Mouse (Mus musculus) hindbrain, embryonic 13.5 days (tissue): ENCODE data around the gene Miga1. TPM values are rescaled to one million over a fixed set of nuclear protein-coding genes. Genes with fewer than 3 reads are reported as not detected.

Experiments
- ATAC-seq: fragments of 200-750 bp; cut with Nextera tagmentation; 2 replicates; pipeline ENCODE4 v1.8.0; 2017; ENCODE audit warnings: moderate TSS enrichment; ENCODE audit not compliant: low FRiP score
- H3K27ac ChIP-seq: fragments of 300-500 bp; sonication (generic); 2 replicates; pipeline ENCODE4 v1.5.1; 2015; ENCODE audit warnings: inconsistent platforms, mild to moderate bottlenecking, moderate library complexity
- H3K27me3 ChIP-seq: fragments of 300-500 bp; sonication (generic); 2 replicates; pipeline ENCODE4 v1.6.1; 2015; ENCODE audit warnings: mild to moderate bottlenecking, inconsistent platforms
- H3K36me3 ChIP-seq: fragments of 300-500 bp; sonication (generic); 2 replicates; pipeline ENCODE4 v1.6.1; 2015; ENCODE audit warnings: mild to moderate bottlenecking, inconsistent platforms
- H3K4me1 ChIP-seq: fragments of 300-500 bp; sonication (generic); replicated peaks from 2 replicates; pipeline ENCODE4 v1.6.1; 2015; ENCODE audit warnings: inconsistent platforms
- H3K4me2 ChIP-seq: fragments of 300-500 bp; sonication (generic); 2 replicates; pipeline ENCODE4 v1.6.1; 2015; ENCODE audit warnings: inconsistent platforms, mild to moderate bottlenecking, moderate library complexity
- H3K4me3 ChIP-seq: fragments of 300-500 bp; sonication (generic); 2 replicates; pipeline ENCODE4 v1.5.1; 2015; ENCODE audit warnings: mild to moderate bottlenecking, inconsistent platforms
- H3K9ac ChIP-seq: fragments of 300-500 bp; sonication (generic); 2 replicates; pipeline ENCODE4 v1.6.1; 2015; ENCODE audit warnings: mild to moderate bottlenecking, inconsistent platforms
- H3K9me3 ChIP-seq: fragments of 300-500 bp; sonication (generic); 2 replicates; pipeline ENCODE4 v1.6.1; 2016; ENCODE audit warnings: inconsistent platforms
- WGBS: fragments of 180-500 bp; shearing (Covaris S2); methylation state at CpG from one replicate; pipeline ENCODE4 v1.1.7; 2015; 5-methylcytosine and 5-hydroxymethylcytosine counted together
- polyA plus RNA-seq: library from polyadenylated mRNA; unstranded; fragments of >200 nt; fragmentation: Nextera tagmentation; extraction: Ambion mirVana; gene quantifications from 2 replicates; pipeline ENCODE4 v1.2.1, GENCODE M21; 2015

The Miga1 gene
- 18.9 and 19.8 TPM in 2 replicates for polyA plus RNA-seq

DNA sequence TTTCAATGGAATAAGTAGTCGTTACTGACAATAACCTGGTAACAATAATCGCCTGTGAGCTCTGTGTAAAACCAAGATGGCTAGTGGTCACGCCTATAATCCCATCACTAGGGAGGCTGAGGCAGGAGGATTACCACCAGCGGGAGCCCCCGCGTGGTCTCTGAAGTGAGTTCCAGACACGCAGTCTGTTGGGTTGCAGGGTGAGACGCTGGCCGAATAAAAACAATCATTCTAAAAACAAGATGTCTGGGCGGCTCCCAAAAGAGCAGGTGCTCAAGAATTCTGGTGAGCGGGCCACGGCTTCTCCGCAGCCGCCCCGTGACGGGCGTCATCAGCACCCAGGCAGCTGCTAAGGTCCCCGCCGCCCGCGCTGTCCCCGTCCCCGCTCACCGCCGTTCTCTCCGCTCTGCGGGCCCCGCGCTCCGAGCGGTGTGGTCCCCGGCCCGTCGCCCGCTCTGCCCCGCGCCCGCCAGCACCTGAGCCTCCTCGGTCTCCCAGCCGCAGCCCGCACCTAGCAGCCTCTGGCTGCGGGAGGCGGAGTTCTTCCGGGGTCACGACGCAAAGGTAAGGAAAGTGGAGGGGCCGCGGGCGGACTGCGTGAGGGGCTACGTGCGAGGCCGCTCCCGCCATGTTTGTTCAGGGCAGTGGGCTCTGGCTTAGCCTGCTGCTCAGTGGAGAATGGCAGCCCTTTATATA lies at the start of gene Miga1:
Miga1 (minus strand) TSS at position 546 of the 696 bp plus-strand sequence.
- H3K36me3 ChIP-seq: peaks cover 28% of the 10 kb centered on the region
- H3K4me3 ChIP-seq: peak within 1 kb of the TSS; percentile 78
- 3% methylated on average over 54 of the region's 54 CpGs for WGBS
- H3K27ac ChIP-seq: peak within 1 kb of the TSS; percentile 80
- H3K27me3 ChIP-seq: no peaks in the 10 kb centered on the region
- peak; percentile 94 for ATAC-seq
- peaks cover 10% of the 10 kb centered on the region; the same call in 1 of the 2 replicates for H3K4me1 ChIP-seq
- peak within 1 kb of the TSS; percentile 61 for H3K4me2 ChIP-seq
- peak within 1 kb of the TSS; percentile 79 for H3K9ac ChIP-seq
- H3K9me3 ChIP-seq: no peaks in the 10 kb centered on the region

DNA sequence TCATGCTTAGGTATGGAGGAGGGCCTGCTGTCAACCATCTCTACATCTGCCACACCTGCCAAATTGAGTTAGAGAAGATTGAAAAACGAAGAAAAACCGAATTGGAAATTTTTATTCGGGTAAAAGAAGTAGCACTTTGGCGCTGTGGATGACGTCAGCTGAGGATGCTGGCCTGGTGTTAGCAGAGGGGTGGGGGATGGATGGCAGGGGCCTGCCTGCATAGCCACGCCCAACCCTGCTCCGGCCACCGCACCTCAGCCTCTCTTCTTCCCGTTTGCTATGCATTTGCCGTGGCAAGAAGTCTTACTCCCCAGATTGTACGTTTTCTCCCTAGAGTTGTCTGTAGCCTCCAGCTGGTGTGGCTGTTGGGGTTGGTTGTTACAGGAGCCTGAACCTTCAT lies 43.9 kb upstream of the Miga1 start:
- Histone ChIP-seq H3K27me3 (no peaks in the 10 kb centered on the region), H3K9me3 (no peaks in the 10 kb centered on the region), H3K4me2 (no peak overlapping the region), H3K36me3 (peaks cover 74% of the 10 kb centered on the region), H3K4me1 (no peaks in the 10 kb centered on the region), H3K9ac (no peak overlapping the region), H3K4me3 (no peak overlapping the region), H3K27ac (no peak overlapping the region)
- WGBS: 70% methylated on average over 11 of the region's 11 CpGs
- no peak for ATAC-seq

DNA sequence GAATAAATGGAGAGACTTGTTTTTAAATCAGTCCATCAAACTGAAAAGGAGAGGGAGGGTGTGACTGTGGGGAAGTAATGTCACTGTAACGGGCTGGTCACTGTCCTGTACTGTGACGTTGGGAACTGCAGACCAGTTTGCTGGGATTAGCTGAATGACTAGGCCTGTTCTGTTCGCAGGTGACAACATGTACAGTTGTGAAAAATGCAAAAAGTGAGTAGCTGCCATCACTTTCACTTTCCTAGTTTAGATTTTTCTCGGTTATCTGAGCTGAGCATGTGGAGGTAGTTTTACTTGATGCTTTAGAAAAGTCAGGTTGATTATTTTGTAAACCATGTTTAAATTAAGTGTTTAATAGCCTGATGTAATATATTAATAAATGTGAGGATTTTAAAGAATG lies 35.9 kb upstream of the Miga1 start:
- H3K36me3 ChIP-seq: peaks cover 85% of the 10 kb centered on the region

DNA sequence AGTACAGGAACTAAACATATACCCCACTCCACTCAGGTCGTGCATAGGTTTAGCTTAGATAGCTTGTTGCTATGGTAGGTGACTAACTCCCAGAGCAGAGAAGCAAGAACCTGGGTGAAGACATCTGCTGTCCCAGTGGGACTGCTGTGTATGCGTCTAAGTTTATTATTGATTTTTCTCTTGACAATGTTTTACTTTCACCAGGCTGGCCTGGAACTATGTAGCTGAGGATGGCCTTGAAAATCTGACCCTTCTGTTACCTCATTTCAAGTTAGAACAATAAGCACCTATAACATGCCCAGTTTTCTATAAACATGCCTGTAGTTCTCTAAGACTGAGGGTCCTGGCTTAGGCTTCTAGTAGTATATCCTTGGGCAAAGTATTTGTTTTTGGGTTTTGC lies 24.0 kb upstream of the Miga1 start:
- no peak overlapping the region for H3K4me2 ChIP-seq
- peaks cover 92% of the 10 kb centered on the region for H3K36me3 ChIP-seq
- H3K27me3 ChIP-seq: no peaks in the 10 kb centered on the region
- H3K9me3 ChIP-seq: no peaks in the 10 kb centered on the region
- no peak for ATAC-seq
- H3K4me3 ChIP-seq: no peak overlapping the region
- H3K4me1 ChIP-seq: no peaks in the 10 kb centered on the region
- WGBS: 86% methylated on average over 2 of the region's 2 CpGs
- no peak overlapping the region for H3K9ac ChIP-seq
- H3K27ac ChIP-seq: no peak overlapping the region

More for the DNA sequence above, 35.9 kb upstream of the Miga1 start:
- H3K4me3 ChIP-seq: no peak overlapping the region
- no peaks in the 10 kb centered on the region for H3K27me3 ChIP-seq
- H3K9me3 ChIP-seq: no peaks in the 10 kb centered on the region
- 93% methylated on average over 4 of the region's 4 CpGs for WGBS
- H3K4me2 ChIP-seq: no peak overlapping the region
- H3K4me1 ChIP-seq: no peaks in the 10 kb centered on the region
- no peak overlapping the region for H3K27ac ChIP-seq
- ATAC-seq: no peak
- H3K9ac ChIP-seq: no peak overlapping the region

DNA sequence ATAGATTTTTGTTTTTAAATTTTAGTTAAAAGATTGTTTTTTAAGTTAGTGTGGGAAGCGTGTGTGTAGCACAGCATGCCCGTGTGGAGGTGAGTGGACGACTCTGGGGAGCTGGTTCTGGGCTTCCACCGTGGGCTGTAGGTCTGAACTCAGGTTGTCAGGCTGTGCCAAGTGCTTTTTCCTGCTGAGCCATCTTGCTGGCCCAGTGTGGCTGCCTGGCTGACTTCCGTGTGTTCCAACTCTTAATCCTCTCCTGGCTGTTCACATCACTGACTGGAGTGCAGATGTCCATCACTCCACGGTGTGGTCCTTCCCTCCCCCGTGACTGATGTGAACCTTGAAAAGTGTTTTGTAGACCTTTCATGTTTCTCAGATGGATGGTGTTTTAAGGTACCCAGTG lies 18.9 kb upstream of the Miga1 start:
- H3K27me3 ChIP-seq: no peaks in the 10 kb centered on the region
- no peak overlapping the region for H3K4me2 ChIP-seq
- no peak overlapping the region for H3K27ac ChIP-seq
- WGBS: 96% methylated on average over 7 of the region's 7 CpGs
- no peak overlapping the region for H3K4me3 ChIP-seq
- H3K4me1 ChIP-seq: peaks cover 14% of the 10 kb centered on the region
- no peak overlapping the region for H3K9ac ChIP-seq
- H3K36me3 ChIP-seq: peaks cover 48% of the 10 kb centered on the region
- no peaks in the 10 kb centered on the region for H3K9me3 ChIP-seq
- no peak for ATAC-seq

DNA sequence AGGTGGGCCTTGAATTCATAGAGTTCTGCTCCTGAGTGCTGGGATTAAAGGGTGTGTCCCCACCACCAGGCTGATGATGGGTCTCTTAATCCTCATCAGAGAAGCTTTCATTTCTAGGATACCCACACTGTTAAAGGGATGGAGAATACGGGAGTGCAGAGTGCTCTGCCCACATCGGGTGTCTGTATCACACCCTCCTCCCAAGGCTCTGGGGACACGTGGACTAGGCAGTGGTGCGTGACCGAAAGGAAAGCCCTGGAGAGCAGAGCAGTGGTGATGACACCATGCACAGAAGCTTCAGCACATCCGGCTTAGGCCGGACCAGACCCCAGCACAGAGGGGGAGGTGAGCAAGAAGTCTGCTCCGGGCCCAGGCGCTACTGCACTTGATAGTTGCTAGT lies 16.5 kb upstream of the Miga1 start:
- Histone ChIP-seq H3K4me3 (no peak overlapping the region), H3K27ac (no peak overlapping the region), H3K4me2 (no peak overlapping the region), H3K27me3 (no peaks in the 10 kb centered on the region), H3K9me3 (no peaks in the 10 kb centered on the region), H3K36me3 (peaks cover 25% of the 10 kb centered on the region), H3K9ac (no peak overlapping the region), H3K4me1 (peaks cover 26% of the 10 kb centered on the region)
- WGBS: 80% methylated on average over 9 of the region's 9 CpGs
- no peak for ATAC-seq

DNA sequence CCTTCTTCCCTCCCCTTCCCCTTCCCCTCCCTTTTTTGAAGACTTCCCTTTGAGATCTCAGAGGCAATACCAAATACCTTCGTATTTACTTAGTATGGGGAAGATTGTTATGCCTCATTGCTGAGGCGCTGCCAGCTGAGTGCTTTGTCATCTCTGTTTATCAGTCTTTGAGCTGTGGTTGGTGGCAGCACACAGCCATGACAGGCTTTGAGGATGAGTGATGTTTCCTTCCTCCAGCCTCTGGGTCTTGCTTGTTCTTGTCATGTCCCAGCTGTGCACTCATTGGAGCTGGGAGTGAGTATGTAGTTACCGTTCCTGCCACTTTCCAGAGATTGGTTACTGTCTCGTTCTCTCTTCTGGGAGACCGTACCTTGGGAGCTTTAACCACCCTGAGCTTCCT lies 15.2 kb upstream of the Miga1 start:
- Histone ChIP-seq H3K9ac (no peak overlapping the region), H3K27ac (no peak overlapping the region; the same call in 1 of the 2 replicates), H3K36me3 (peaks cover 13% of the 10 kb centered on the region; the same call in 1 of the 2 replicates), H3K4me3 (no peak overlapping the region), H3K9me3 (no peaks in the 10 kb centered on the region), H3K27me3 (no peaks in the 10 kb centered on the region), H3K4me2 (no peak overlapping the region), H3K4me1 (peaks cover 38% of the 10 kb centered on the region)
- WGBS: 59% methylated on average over 5 of the region's 5 CpGs
- 0 out of 2 replicates have a peak, but pooled peaks have one; percentile 43 for ATAC-seq

DNA sequence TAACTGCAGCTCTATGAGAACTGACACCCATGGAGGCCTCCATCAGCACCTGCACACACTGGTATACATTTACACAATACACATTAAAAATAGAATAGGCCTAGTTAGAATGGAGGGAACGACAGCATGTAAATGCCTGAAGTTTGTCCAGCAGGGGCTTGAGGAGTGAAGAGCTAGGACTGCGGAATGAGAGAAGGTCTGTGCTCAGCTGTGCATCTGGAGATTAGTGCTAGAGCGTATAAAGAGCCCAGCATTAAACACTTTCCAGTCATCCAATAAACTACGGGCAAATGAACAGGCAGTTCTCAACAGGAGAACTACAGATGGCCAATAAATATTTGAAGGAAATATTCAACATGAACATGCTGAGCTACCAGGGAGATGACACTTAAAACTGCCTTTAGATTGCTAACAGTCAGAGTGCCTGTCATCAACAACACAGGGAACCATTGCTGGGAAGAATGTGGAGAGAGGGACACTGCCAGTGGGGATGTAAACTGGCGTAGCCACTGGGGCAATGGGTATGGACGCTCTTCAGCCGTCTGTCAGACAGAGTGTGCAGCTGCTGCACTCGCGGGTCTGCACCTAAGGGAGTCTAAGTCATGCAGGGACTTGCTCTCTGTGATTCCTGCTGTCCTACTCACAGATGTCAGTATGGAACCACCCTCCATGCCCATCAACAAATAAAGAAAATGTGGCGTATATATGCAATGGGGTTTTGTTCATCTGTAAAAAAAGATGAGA lies 13.4 kb upstream of the Miga1 start:
- H3K9ac ChIP-seq: peak overlapping the region; percentile 29; the same call in 1 of the 2 replicates
- no peaks in the 10 kb centered on the region for H3K27me3 ChIP-seq
- peak overlapping the region; percentile 41; the same call in 1 of the 2 replicates for H3K27ac ChIP-seq
- WGBS: 69% methylated on average over 10 of the region's 10 CpGs
- no peaks in the 10 kb centered on the region for H3K36me3 ChIP-seq
- H3K9me3 ChIP-seq: no peaks in the 10 kb centered on the region
- no peak overlapping the region for H3K4me3 ChIP-seq
- no peak overlapping the region for H3K4me2 ChIP-seq
- ATAC-seq: peak; percentile 43; the same call in 1 of the 2 replicates
- H3K4me1 ChIP-seq: peaks cover 50% of the 10 kb centered on the region

DNA sequence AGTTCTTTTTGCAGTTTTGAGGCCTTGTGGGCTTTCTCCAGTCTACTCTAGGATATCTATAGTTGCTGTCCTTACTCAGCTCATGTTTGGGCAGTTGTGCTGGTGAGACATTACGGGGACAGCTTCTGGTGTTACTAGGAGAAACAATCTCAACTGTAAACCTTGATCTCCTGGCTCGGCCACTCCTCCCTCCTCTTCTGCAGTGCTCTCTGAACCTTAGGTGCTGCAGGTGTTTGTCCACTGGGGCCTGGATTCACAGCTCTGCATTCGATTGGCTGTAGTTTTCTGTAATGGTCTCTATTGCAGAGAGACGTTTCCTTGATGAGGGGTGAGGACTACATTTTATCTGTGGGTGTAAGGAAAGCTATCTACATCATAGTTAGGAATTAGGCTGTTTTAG lies 12.1 kb upstream of the Miga1 start:
- H3K9me3 ChIP-seq: no peaks in the 10 kb centered on the region
- H3K27me3 ChIP-seq: no peaks in the 10 kb centered on the region
- 88% methylated on average over 4 of the region's 4 CpGs for WGBS
- H3K4me2 ChIP-seq: no peak overlapping the region
- no peaks in the 10 kb centered on the region for H3K36me3 ChIP-seq
- H3K4me1 ChIP-seq: peaks cover 62% of the 10 kb centered on the region
- H3K27ac ChIP-seq: no peak overlapping the region
- H3K4me3 ChIP-seq: no peak overlapping the region
- H3K9ac ChIP-seq: no peak overlapping the region
- no peak for ATAC-seq

DNA sequence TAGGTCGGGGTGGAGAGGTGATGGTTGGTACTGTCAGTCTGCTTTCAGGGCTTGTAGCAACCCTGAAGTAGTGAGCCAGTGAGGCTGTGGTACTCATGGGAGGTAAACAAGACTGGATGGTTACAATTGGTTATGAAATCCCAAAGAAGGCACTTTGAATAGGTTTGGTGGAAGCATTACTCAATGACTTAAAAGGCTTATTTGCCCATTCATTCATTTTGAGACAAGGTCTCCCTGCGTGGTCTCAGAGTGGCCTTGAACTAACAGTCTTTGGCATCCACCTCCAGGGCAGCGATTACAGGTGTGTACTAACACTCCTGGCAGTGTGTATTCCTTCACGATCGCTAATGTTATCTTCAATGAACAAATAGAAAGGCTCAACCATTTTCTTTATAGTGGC lies 10.8 kb upstream of the Miga1 start:
- ATAC-seq: no peak
- H3K9ac ChIP-seq: no peak overlapping the region
- WGBS: 93% methylated on average over 5 of the region's 5 CpGs
- no peak overlapping the region for H3K4me3 ChIP-seq
- H3K4me1 ChIP-seq: peaks cover 58% of the 10 kb centered on the region
- H3K27ac ChIP-seq: no peak overlapping the region
- no peak overlapping the region for H3K4me2 ChIP-seq
- no peaks in the 10 kb centered on the region for H3K36me3 ChIP-seq
- H3K27me3 ChIP-seq: no peaks in the 10 kb centered on the region
- no peaks in the 10 kb centered on the region for H3K9me3 ChIP-seq

DNA sequence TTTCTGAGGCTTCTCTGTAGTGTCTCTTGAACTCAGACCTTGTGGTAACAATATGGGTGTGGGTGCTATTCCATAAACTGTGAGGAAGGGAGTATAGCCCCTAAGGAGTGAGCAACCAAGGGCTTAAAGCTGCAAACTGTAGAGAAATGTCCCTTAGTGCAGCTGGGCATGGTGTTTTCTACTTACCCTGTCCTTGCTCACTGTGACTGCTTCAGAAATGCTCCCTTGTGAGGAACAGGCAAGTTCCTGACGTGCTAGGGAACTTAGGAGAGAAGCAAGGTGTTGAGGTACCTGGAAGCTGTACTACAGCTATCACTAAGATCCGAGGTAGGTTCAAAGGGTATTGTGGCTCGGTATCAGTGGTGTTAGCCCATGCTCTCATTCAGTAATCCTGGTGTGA lies 10.2 kb upstream of the Miga1 start:
- WGBS: 88% methylated on average over 3 of the region's 3 CpGs
- Histone ChIP-seq H3K27me3 (no peaks in the 10 kb centered on the region), H3K4me2 (no peak overlapping the region), H3K9me3 (no peaks in the 10 kb centered on the region), H3K9ac (no peak overlapping the region), H3K4me3 (no peak overlapping the region), H3K36me3 (no peaks in the 10 kb centered on the region), H3K4me1 (peaks cover 54% of the 10 kb centered on the region), H3K27ac (no peak overlapping the region)
- ATAC-seq: no peak

DNA sequence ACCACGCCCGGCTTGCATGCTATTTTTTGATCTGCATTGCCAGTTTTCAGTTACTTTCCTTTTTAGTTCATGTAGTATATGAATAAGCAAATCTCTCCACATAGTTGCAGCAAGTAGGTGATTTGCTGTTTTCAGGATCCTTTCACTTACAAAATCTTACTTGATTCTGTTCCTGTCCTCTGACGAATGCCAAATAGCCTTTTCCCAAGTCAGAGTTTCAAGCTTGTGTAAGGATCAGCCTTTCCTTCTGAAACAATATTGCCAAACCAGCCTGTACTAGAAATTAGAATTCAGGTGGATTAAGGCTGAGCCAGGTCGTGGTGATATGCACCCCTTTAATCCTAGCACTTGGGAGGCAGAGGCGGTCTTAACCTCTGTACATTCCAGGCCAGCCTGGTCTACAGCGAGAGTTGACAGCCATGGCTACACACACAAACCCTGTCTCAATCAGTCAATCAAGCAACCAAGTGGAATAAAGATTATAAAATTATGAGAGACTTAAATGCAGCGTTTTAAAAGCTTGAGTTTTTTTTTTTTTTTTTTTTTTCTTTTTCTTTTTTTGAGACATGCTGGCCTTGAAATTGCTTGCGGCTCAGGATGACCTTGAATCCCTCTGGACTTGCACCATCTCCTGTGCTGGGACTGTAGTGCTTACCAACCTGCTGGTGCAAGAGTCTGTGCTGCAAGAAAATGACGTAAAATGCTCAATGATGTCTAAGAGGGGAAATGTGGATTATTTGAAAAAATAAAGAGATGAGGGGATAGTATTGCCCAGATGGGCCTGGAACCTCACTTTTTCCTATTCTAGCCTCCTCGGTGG lies 8.0 kb upstream of the Miga1 start:
- H3K4me1 ChIP-seq: peaks cover 45% of the 10 kb centered on the region
- no peaks in the 10 kb centered on the region for H3K9me3 ChIP-seq
- 84% methylated on average over 10 of the region's 10 CpGs for WGBS
- H3K4me3 ChIP-seq: no peak overlapping the region
- peak overlapping the region; percentile 64 for H3K4me2 ChIP-seq
- no peaks in the 10 kb centered on the region for H3K36me3 ChIP-seq
- no peak overlapping the region for H3K27ac ChIP-seq
- no peak for ATAC-seq
- H3K9ac ChIP-seq: no peak overlapping the region
- H3K27me3 ChIP-seq: no peaks in the 10 kb centered on the region
